Mouse (Mus musculus) kidney, adult 8-10 months (tissue): ENCODE results near the gene Gnl2.
A peak's percentile ranks its signal among the peaks of the same experiment; 100 is the strongest.

Source experiments
- DNase-seq, 2 experiments: peaks; one replicate each; pipeline ENCODE4 v3.0.0; 2022

The Gnl2 gene

GRCm38 (mm10) chr4:125015806-125016635 lies at the start of gene Gnl2:
TSS of gene Gnl2 (plus strand) at chr4:125016585.
- no peak for DNase-seq

- no peak for DNase-seq
Measured at GRCm38 (mm10) chr4:124968711-124969110, 47.7 kb upstream of the Gnl2 start.

- no peak for DNase-seq
Measured at GRCm38 (mm10) chr4:124969219-124969848, 47.1 kb upstream of the Gnl2 start.

GRCm38 (mm10) chr4:124970194-124970593 lies 46.2 kb upstream of the Gnl2 start:
- no peak for DNase-seq

GRCm38 (mm10) chr4:124970677-124971076 lies 45.7 kb upstream of the Gnl2 start:
- DNase-seq = no peak

GRCm38 (mm10) chr4:124971094-124971493 lies 45.3 kb upstream of the Gnl2 start:
- no peak for DNase-seq

GRCm38 (mm10) chr4:124972316-124972715 lies 44.1 kb upstream of the Gnl2 start:
- DNase-seq = no peak

GRCm38 (mm10) chr4:124973296-124973695 lies 43.1 kb upstream of the Gnl2 start:
- no peak for DNase-seq

GRCm38 (mm10) chr4:124978201-124978600 lies 38.2 kb upstream of the Gnl2 start:
- peak; percentile 13 to 16 for DNase-seq

- DNase-seq = no peak
Measured at GRCm38 (mm10) chr4:124983893-124984526, 32.4 kb upstream of the Gnl2 start.

- no peak for DNase-seq
Measured at GRCm38 (mm10) chr4:124984871-124985670, 31.3 kb upstream of the Gnl2 start.

GRCm38 (mm10) chr4:124985671-124986602 lies 30.4 kb upstream of the Gnl2 start, which contains the start of gene Rspo1:
TSS of gene Rspo1 (plus strand) at chr4:124986430.
- DNase-seq = no peak

- DNase-seq = no peak
Measured at GRCm38 (mm10) chr4:124986739-124987710, 29.4 kb upstream of the Gnl2 start.

GRCm38 (mm10) chr4:124987711-124988097 lies 28.7 kb upstream of the Gnl2 start:
- DNase-seq = no peak

- DNase-seq = no peak
Measured at GRCm38 (mm10) chr4:124988382-124988781, 28.0 kb upstream of the Gnl2 start.

GRCm38 (mm10) chr4:124989787-124990253 lies 26.6 kb upstream of the Gnl2 start:
- DNase-seq = no peak

GRCm38 (mm10) chr4:124990325-124990724 lies 26.1 kb upstream of the Gnl2 start:
- DNase-seq = no peak

- DNase-seq = no peak
Measured at GRCm38 (mm10) chr4:124997479-124998147, 18.8 kb upstream of the Gnl2 start.

- no peak for DNase-seq
Measured at GRCm38 (mm10) chr4:124999548-124999947, 16.8 kb upstream of the Gnl2 start.

- DNase-seq = no peak
Measured at GRCm38 (mm10) chr4:125002978-125003377, 13.4 kb upstream of the Gnl2 start.
